Mouse (Mus musculus): ENCODE measurements around the gene Zfp697. TPM values are rescaled to one million over a fixed set of nuclear protein-coding genes. Genes with fewer than 3 reads are reported as not detected.
"Not testable (repeated sequence)": the region's sequence is repeated elsewhere in the genome, so short reads cannot be mapped to it uniquely, and the experiment has no call there.

Gene Zfp697
- polyA plus RNA-seq (2012), result not detected in 2 replicates

DNA sequence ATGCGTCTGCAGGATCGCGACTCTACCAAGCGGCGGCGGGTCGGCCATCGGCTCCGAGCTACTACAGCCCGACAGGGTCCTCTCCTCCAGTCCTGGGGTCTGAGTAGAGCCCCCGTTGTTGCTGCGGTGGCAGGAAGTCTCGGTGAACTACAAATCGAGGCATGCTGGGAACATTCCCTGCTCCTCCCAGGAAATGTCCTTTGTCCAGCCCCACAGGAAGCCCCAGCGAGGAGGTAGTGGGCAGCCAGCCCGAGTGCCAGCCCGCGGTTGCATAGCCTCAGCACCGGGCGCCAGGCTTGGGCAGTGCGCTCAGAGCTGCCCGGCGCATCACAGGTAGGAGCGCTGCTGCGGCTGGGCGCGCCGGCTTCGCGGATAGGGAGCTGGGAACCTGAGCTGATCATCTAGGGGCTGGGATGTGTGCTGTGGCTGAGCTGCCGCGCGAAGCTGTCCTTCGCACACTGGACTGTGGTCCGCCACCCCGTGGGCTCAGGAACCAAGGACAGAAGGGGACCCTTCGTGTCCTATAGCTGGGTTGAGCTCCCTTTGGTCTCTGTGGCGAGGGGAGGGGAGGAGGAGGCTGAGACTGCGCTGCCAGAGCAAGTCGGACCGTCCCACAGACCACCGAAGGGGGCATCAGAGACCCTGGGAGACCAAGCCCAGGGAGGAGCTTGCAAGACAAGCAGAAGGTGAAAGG, at the start of gene Zfp697:
Gene Zfp697, plus strand, starts transcription at position 216 of the 694 bp plus-strand sequence.
- Histone ChIP-seq H3K36me3 (ENCODE audit: control insufficient read depth) (no peaks in the 10 kb centered on the region), H3K4me3 (replicated peaks) (peak within 1 kb of the TSS; percentile 47), H3K4me1 (ENCODE audit: control insufficient read depth) (no peaks in the 10 kb centered on the region; the same call in 1 of the 2 replicates), H3K27me3 (ENCODE audit: control insufficient read depth) (peaks cover 33% of the 10 kb centered on the region), H3K9me3 (ENCODE audit: control insufficient read depth, low read length) (no peaks in the 10 kb centered on the region)
- TF ChIP-seq TAL1 (IDR thresholded peaks at IDR 0.05; ENCODE audit: low read length), result no peak
- TF ChIP-seq GATA1 (IDR thresholded peaks at IDR 0.05; ENCODE audit: low read length), result no peak

GRCm38 (mm10) chr3:98334010-98334409, 48.3 kb upstream of the Zfp697 start:
- no peaks in the 10 kb centered on the region for H3K9me3 ChIP-seq (ENCODE audit: control insufficient read depth, low read length)
- peaks cover 30% of the 10 kb centered on the region for H3K4me1 ChIP-seq (ENCODE audit: control insufficient read depth)
- H3K4me3 ChIP-seq (replicated peaks), result no peak overlapping the region
- no peaks in the 10 kb centered on the region for H3K27me3 ChIP-seq (ENCODE audit: control insufficient read depth)
- peaks cover 16% of the 10 kb centered on the region for H3K36me3 ChIP-seq (ENCODE audit: control insufficient read depth)
- TF ChIP-seq TAL1 (IDR thresholded peaks at IDR 0.05; ENCODE audit: low read length), result no peak

- H3K4me1 ChIP-seq (ENCODE audit: control insufficient read depth), result peaks cover 35% of the 10 kb centered on the region
- TF ChIP-seq TAL1 (IDR thresholded peaks at IDR 0.05; ENCODE audit: low read length), result no peak
- TF ChIP-seq GATA1 (IDR thresholded peaks at IDR 0.05; ENCODE audit: low read length), result no peak
- H3K36me3 ChIP-seq (ENCODE audit: control insufficient read depth), result peaks cover 11% of the 10 kb centered on the region
- no peak overlapping the region for H3K4me3 ChIP-seq (replicated peaks)
- peaks cover 3% of the 10 kb centered on the region; the same call in 1 of the 2 replicates for H3K27me3 ChIP-seq (ENCODE audit: control insufficient read depth)
- H3K9me3 ChIP-seq (ENCODE audit: control insufficient read depth, low read length), result no peaks in the 10 kb centered on the region
These were observed 46.9 kb upstream of the Zfp697 start for GRCm38 (mm10) chr3:98335331-98335730.

- no peak for TF ChIP-seq GATA1 (IDR thresholded peaks at IDR 0.05; ENCODE audit: low read length)
- no peak for TF ChIP-seq TAL1 (IDR thresholded peaks at IDR 0.05; ENCODE audit: low read length)
- Histone ChIP-seq H3K27me3 (ENCODE audit: control insufficient read depth) (peaks cover 3% of the 10 kb centered on the region; the same call in 1 of the 2 replicates), H3K4me1 (ENCODE audit: control insufficient read depth) (peaks cover 35% of the 10 kb centered on the region), H3K9me3 (ENCODE audit: control insufficient read depth, low read length) (no peaks in the 10 kb centered on the region), H3K4me3 (replicated peaks) (no peak overlapping the region), H3K36me3 (ENCODE audit: control insufficient read depth) (peaks cover 9% of the 10 kb centered on the region)
These were observed 46.4 kb upstream of the Zfp697 start for GRCm38 (mm10) chr3:98335886-98336285.

GRCm38 (mm10) chr3:98336661-98337654, 45.3 kb upstream of the Zfp697 start:
- Histone ChIP-seq H3K4me3 (replicated peaks) (no peak overlapping the region), H3K4me1 (ENCODE audit: control insufficient read depth) (peaks cover 35% of the 10 kb centered on the region), H3K9me3 (ENCODE audit: control insufficient read depth, low read length) (no peaks in the 10 kb centered on the region), H3K36me3 (ENCODE audit: control insufficient read depth) (peaks cover 9% of the 10 kb centered on the region), H3K27me3 (ENCODE audit: control insufficient read depth) (peaks cover 3% of the 10 kb centered on the region; the same call in 1 of the 2 replicates)
- no peak for TF ChIP-seq TAL1 (IDR thresholded peaks at IDR 0.05; ENCODE audit: low read length)

DNA sequence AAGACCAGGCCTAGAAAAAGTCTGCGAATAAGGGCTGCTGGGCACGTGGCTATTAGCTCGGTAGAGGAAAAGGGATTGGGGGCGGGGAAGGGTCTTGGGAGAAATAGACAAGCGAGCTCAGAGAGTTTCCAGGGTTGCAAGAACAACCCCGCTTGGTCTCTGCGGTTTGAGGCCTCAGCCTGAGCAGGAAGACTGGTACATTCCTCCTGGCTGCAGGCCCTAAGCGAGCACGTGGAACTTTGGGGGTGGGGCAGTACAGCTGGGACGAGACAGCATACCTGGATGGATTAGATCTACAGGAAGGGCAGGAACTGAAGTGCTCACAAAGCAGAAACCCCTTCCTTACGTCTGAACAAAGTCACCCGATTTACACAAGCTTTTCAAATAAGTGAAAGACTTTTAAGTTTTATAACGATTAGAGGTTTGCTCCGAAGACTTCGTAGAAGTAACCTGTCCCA, 43.6 kb upstream of the Zfp697 start:
- Histone ChIP-seq H3K36me3 (ENCODE audit: control insufficient read depth) (no peaks in the 10 kb centered on the region; the same call in 1 of the 2 replicates), H3K9me3 (ENCODE audit: control insufficient read depth, low read length) (no peaks in the 10 kb centered on the region), H3K4me1 (ENCODE audit: control insufficient read depth) (peaks cover 35% of the 10 kb centered on the region), H3K27me3 (ENCODE audit: control insufficient read depth) (peaks cover 3% of the 10 kb centered on the region; the same call in 1 of the 2 replicates), H3K4me3 (replicated peaks) (peak overlapping the region; percentile 66)
- TF ChIP-seq TAL1 (IDR thresholded peaks at IDR 0.05; ENCODE audit: low read length) (no peak), GATA1 (IDR thresholded peaks at IDR 0.05; ENCODE audit: low read length) (no peak)

- Histone ChIP-seq H3K36me3 (ENCODE audit: control insufficient read depth) (no peaks in the 10 kb centered on the region; the same call in 1 of the 2 replicates), H3K4me3 (replicated peaks) (peak overlapping the region; percentile 66), H3K27me3 (ENCODE audit: control insufficient read depth) (peaks cover 3% of the 10 kb centered on the region; the same call in 1 of the 2 replicates), H3K9me3 (ENCODE audit: control insufficient read depth, low read length) (no peaks in the 10 kb centered on the region), H3K4me1 (ENCODE audit: control insufficient read depth) (peaks cover 35% of the 10 kb centered on the region)
- no peak for TF ChIP-seq TAL1 (IDR thresholded peaks at IDR 0.05; ENCODE audit: low read length)
- no peak for TF ChIP-seq GATA1 (IDR thresholded peaks at IDR 0.05; ENCODE audit: low read length)
These were observed 43.1 kb upstream of the Zfp697 start for GRCm38 (mm10) chr3:98339097-98339705.

GRCm38 (mm10) chr3:98339706-98340109, 42.6 kb upstream of the Zfp697 start, which contains the start of gene Phgdh:
Gene Phgdh, minus strand, starts transcription at chr3:98339990.
- H3K27me3 ChIP-seq (ENCODE audit: control insufficient read depth); H3K36me3 ChIP-seq (ENCODE audit: control insufficient read depth); H3K9me3 ChIP-seq (ENCODE audit: control insufficient read depth, low read length): not testable (repeated sequence)
- Histone ChIP-seq H3K4me1 (ENCODE audit: control insufficient read depth) (peaks cover 35% of the 10 kb centered on the region), H3K4me3 (replicated peaks) (peak within 1 kb of the TSS; percentile 66)

All from erythroblast, embryonic 14.5 days (primary cell).